In the genomic region with DNA sequence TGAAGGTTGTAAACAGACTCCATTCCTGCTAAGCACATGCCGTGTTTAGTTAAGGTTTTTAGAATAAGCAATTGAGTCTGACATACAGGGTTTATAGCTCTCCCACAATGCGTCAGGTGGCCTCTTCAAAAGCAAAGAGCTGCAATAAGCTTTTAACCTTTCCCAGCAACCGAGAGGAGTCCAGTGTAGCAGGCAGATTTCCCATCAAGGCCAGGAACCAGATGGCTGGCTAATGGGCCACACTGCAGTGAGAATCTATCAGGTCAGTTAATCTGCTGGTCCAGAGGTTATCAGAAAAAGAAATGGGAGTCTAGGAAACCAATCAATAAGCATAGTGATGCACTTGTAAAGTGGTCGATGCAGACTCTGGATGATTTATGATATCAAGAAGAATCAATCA, we compare ENCODE assay signal across 17 mouse cellular contexts. TPM values are rescaled to one million over a fixed set of nuclear protein-coding genes. Genes with fewer than 3 reads are reported as not detected.
DNase-seq lines count a peak whose midpoint lies in the region; ATAC-seq lines count a peak whose summit lies in the region.
"Had no signal": no experiment of that assay in that cellular context is flagged by ENCODE, and none has a peak within 500 bp of the region (broad histone marks: within the 10 kb centered on the region; RNA-seq: fewer than 3 reads in every experiment).

No protein-coding gene starts in this region.

- no peaks in the 10 kb centered on the region for H3K4me1 ChIP-seq in hindbrain, embryonic 12.5 days
- no peaks in the 10 kb centered on the region for H3K4me1 ChIP-seq in hindbrain, embryonic 10.5 days (replicated peaks)
- peaks cover 12% of the 10 kb centered on the region for H3K4me1 ChIP-seq in intestine, embryonic 15.5 days (replicated peaks)
- H3K4me1 ChIP-seq: embryonic facial prominence, embryonic 15.5 days; hindbrain, embryonic 15.5 days had no signal

- H3K27me3 ChIP-seq in hindbrain, embryonic 12.5 days, result no peaks in the 10 kb centered on the region
- no peaks in the 10 kb centered on the region for H3K27me3 ChIP-seq in hindbrain, embryonic 10.5 days (ENCODE audit: insufficient read depth, poor library complexity, severe bottlenecking)
- no peaks in the 10 kb centered on the region for H3K27me3 ChIP-seq in intestine, embryonic 15.5 days (replicated peaks)
- H3K27me3 ChIP-seq: embryonic facial prominence, embryonic 15.5 days; hindbrain, embryonic 15.5 days; Patski had no signal

- H3K4me3 ChIP-seq in hindbrain, embryonic 12.5 days, result no peak overlapping the region
- H3K4me3 ChIP-seq in hindbrain, embryonic 10.5 days, result no peak overlapping the region
- no peak overlapping the region for H3K4me3 ChIP-seq in intestine, embryonic 15.5 days (replicated peaks)
- H3K4me3 ChIP-seq: embryonic facial prominence, embryonic 15.5 days; hindbrain, embryonic 15.5 days; left cerebral cortex, adult 2 months; myocyte had no signal

- no peaks in the 10 kb centered on the region for H3K9me3 ChIP-seq in hindbrain, embryonic 12.5 days (replicated peaks)
- H3K9me3 ChIP-seq in hindbrain, embryonic 10.5 days, result no peaks in the 10 kb centered on the region
- no peaks in the 10 kb centered on the region for H3K9me3 ChIP-seq in intestine, embryonic 15.5 days
- H3K9me3 ChIP-seq: embryonic facial prominence, embryonic 15.5 days; hindbrain, embryonic 15.5 days had no signal

- no peaks in the 10 kb centered on the region for H3K36me3 ChIP-seq in hindbrain, embryonic 12.5 days
- H3K36me3 ChIP-seq in hindbrain, embryonic 10.5 days, result no peaks in the 10 kb centered on the region
- H3K36me3 ChIP-seq in intestine, embryonic 15.5 days, result no peaks in the 10 kb centered on the region; the same call in 1 of the 2 replicates
- H3K36me3 ChIP-seq: embryonic facial prominence, embryonic 15.5 days; hindbrain, embryonic 15.5 days had no signal

- no peak for DNase-seq in hindbrain, embryonic 10.5 days (ENCODE audit: low spot score)
- DNase-seq in lung, postnatal 25 days (ENCODE audit: low spot score), result peak; percentile 11
- DNase-seq in lung, postnatal 10 days, result no peak
- peak; percentile 50 for DNase-seq in retina, embryonic 14.5 days (ENCODE audit: low spot score)
- no peak for DNase-seq in gastrocnemius, postnatal 10 days
- DNase-seq: cerebellum, adult 11 months; cerebellum, postnatal 25 days; kidney, adult 9 months had no signal

- H3K9ac ChIP-seq in hindbrain, embryonic 12.5 days, result no peak overlapping the region
- no peak overlapping the region for H3K9ac ChIP-seq in intestine, embryonic 15.5 days
- H3K9ac ChIP-seq: embryonic facial prominence, embryonic 15.5 days; hindbrain, embryonic 15.5 days had no signal

- H3K4me2 ChIP-seq in hindbrain, embryonic 12.5 days (replicated peaks), result no peak overlapping the region
- no peak overlapping the region for H3K4me2 ChIP-seq in intestine, embryonic 15.5 days (replicated peaks)
- H3K4me2 ChIP-seq: embryonic facial prominence, embryonic 15.5 days; hindbrain, embryonic 15.5 days; midbrain, embryonic 11.5 days had no signal

- 0 out of 2 replicates have a peak, but pooled peaks have one; percentile 50 for ATAC-seq in hindbrain, embryonic 12.5 days (ENCODE audit: low FRiP score)
- peak; percentile 55 for ATAC-seq in intestine, embryonic 15.5 days
- ATAC-seq: forebrain, embryonic 14.5 days; Patski had no signal

- no peak overlapping the region for H3K27ac ChIP-seq in hindbrain, embryonic 12.5 days
- H3K27ac ChIP-seq in hindbrain, embryonic 10.5 days, result no peak overlapping the region
- H3K27ac ChIP-seq in intestine, embryonic 15.5 days, result no peak overlapping the region
- H3K27ac ChIP-seq: embryonic facial prominence, embryonic 15.5 days; hindbrain, embryonic 15.5 days; left cerebral cortex, adult 2 months had no signal

- 68% methylated on average over 4 of the region's 4 CpGs for WGBS in hindbrain, embryonic 12.5 days
- 79% methylated on average over 4 of the region's 4 CpGs for WGBS in hindbrain, embryonic 10.5 days
- WGBS in intestine, embryonic 15.5 days, result 11% methylated on average over 4 of the region's 4 CpGs

RNA-seq across cellular contexts. Expression of gene Ociad2, which starts 9.8 kb away (rescaled TPM):
- polyA plus RNA-seq in hindbrain, embryonic 12.5 days (2016; fragmentation: Nextera tagmentation; extraction: Ambion mirVana), result 12.7 and 16.4 TPM in 2 replicates
- polyA plus RNA-seq in hindbrain, embryonic 10.5 days (2016; fragmentation: Nextera tagmentation; extraction: Ambion mirVana), result 9.3 and 9.4 TPM in 2 replicates
- 192 and 216 TPM in 2 replicates for polyA plus RNA-seq in intestine, embryonic 15.5 days (2015; fragmentation: Nextera tagmentation; extraction: Ambion mirVana)
- total RNA-seq in gastrocnemius, postnatal 10 days (2021), result 10 to 100 TPM; 33.0 to 36.0 TPM

RNA-seq across cellular contexts. Expression of gene Ociad1, which starts 38.4 kb away (rescaled TPM):
- 195 and 207 TPM in 2 replicates for polyA plus RNA-seq in hindbrain, embryonic 12.5 days (2016; fragmentation: Nextera tagmentation; extraction: Ambion mirVana)
- 151 and 227 TPM in 2 replicates for polyA plus RNA-seq in hindbrain, embryonic 10.5 days (2016; fragmentation: Nextera tagmentation; extraction: Ambion mirVana)
- polyA plus RNA-seq in intestine, embryonic 15.5 days (2015; fragmentation: Nextera tagmentation; extraction: Ambion mirVana), result 246 and 258 TPM in 2 replicates
- 100 to 1,000 TPM; 176 to 185 TPM for total RNA-seq in gastrocnemius, postnatal 10 days (2021)

Comparison
In these comparisons a context has a peak if more than half of its experiments do, and no peak if none do; other contexts are left out.
1. DNase-seq: peak in lung, postnatal 25 days (single experiment) and retina, embryonic 14.5 days (single experiment); none in hindbrain, embryonic 10.5 days (single experiment), lung, postnatal 10 days (single experiment) and gastrocnemius, postnatal 10 days (single experiment).
2. RNA of gene Ociad2, which starts 9.8 kb away (polyA plus RNA-seq): 192 to 216 TPM in intestine, embryonic 15.5 days; 12.7 to 16.4 TPM in hindbrain, embryonic 12.5 days and 9.3 to 9.4 TPM in hindbrain, embryonic 10.5 days; every median in the first group is over 10 times any median in the second.